Mouse (Mus musculus) heart, adult 2 months (tissue): ENCODE measurements around the gene Mybpc2.

Source experiments
- CTCF ChIP-seq: fragments of 200-600 bp; IDR thresholded peaks from 2 replicates; pipeline ENCODE4 v1.8.1; 2022; ENCODE audit warnings: antibody characterized with exemption, mild to moderate bottlenecking, moderate library complexity
- POLR2A ChIP-seq: fragments of 200-500 bp; IDR thresholded peaks from 2 replicates; pipeline ENCODE4 v1.6.1; 2011; ENCODE audit warnings: mild to moderate bottlenecking, low read depth, low read length, control low read depth; ENCODE audit not compliant: insufficient read depth

GRCm38 (mm10) chr7:44474419-44474818, 50.0 kb downstream of the Mybpc2 start:
- TF ChIP-seq CTCF (no peak), POLR2A (peak; percentile 81)
